Mouse (Mus musculus) lung, embryonic 14.5 days (tissue): ENCODE results near the gene Topors. TPM values are rescaled to one million over a fixed set of nuclear protein-coding genes. Genes with fewer than 3 reads are reported as not detected.

Experiments
- ATAC-seq: fragments of 200-750 bp; cut with Nextera tagmentation; 2 replicates; pipeline ENCODE4 v1.8.0; 2017; ENCODE audit warnings: mild to moderate bottlenecking, moderate TSS enrichment, moderate library complexity; ENCODE audit not compliant: insufficient read depth
- DNase-seq: peaks from one replicate; pipeline ENCODE4 v3.0.0-alpha.2; 2015
- H3K27ac ChIP-seq: fragments of 300-500 bp; sonication (generic); 2 replicates; pipeline ENCODE4 v1.5.1; 2014; ENCODE audit warnings: low read depth, mild to moderate bottlenecking, moderate library complexity
- H3K27me3 ChIP-seq: fragments of 300-500 bp; sonication (generic); 2 replicates; pipeline ENCODE4 v1.6.1; 2014; ENCODE audit warnings: low read length, control low read depth; ENCODE audit not compliant: insufficient read depth
- H3K36me3 ChIP-seq: fragments of 300-500 bp; sonication (generic); 2 replicates; pipeline ENCODE4 v1.6.1; 2014; ENCODE audit warnings: control low read depth; ENCODE audit not compliant: insufficient read depth
- H3K4me1 ChIP-seq: fragments of 300-500 bp; sonication (generic); 2 replicates; pipeline ENCODE4 v1.6.1; 2014; ENCODE audit warnings: antibody characterized with exemption, control low read depth; ENCODE audit not compliant: insufficient read depth
- H3K4me2 ChIP-seq: fragments of 300-500 bp; sonication (generic); 2 replicates; pipeline ENCODE4 v1.6.1; 2014; ENCODE audit warnings: mild to moderate bottlenecking
- H3K4me3 ChIP-seq: fragments of 300-500 bp; sonication (generic); 2 replicates; pipeline ENCODE4 v1.5.1; 2014; ENCODE audit warnings: low read depth, low read length
- H3K9ac ChIP-seq: fragments of 300-500 bp; sonication (generic); 2 replicates; pipeline ENCODE4 v1.6.1; 2014
- H3K9me3 ChIP-seq: fragments of 300-500 bp; sonication (generic); 2 replicates; pipeline ENCODE4 v1.6.1; 2016; ENCODE audit warnings: low read depth, low read length, control low read depth
- CTCF ChIP-seq: IDR thresholded peaks from 2 replicates; pipeline ENCODE4 v1.5.1; 2016; ENCODE audit warnings: antibody characterized with exemption, low read depth
- WGBS: fragments of 180-500 bp; shearing (Covaris S2); extraction: QIAGEN DNeasy Blood & Tissue Kit; methylation state at CpG from one replicate; pipeline ENCODE4 v1.1.7; 2014; 5-methylcytosine and 5-hydroxymethylcytosine counted together
- polyA plus RNA-seq: library from polyadenylated mRNA; unstranded; fragments of >200 nt; fragmentation: Nextera tagmentation; extraction: Ambion mirVana; gene quantifications from 2 replicates; pipeline ENCODE4 v1.2.1, GENCODE M21; 2014

Topors gene
- polyA plus RNA-seq, 1 experiment from 2014 or later: 49.3 TPM

DNA sequence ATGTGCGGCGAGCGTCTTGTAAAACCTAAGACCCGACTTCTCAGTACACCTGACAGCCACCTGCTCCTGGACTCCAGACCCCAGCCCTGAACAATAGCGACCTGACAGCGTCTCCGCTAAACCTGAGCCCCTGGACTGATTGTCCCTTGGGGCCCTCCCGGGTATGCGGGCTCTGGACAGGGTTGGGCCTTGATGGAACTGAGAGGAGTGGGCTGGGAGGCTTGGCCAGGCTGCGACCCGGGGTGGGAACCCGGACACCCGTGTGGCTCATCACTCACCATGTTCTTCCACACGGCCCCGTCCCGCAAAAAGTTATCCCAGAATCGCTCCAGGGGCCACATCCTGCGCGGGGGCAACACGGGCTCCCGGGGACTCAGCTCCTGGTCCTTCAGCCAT, 9.2 kb upstream of the Topors start:
- Histone ChIP-seq H3K4me3 (peak overlapping the region; percentile 76), H3K9ac (peak overlapping the region; percentile 84), H3K9me3 (no peaks in the 10 kb centered on the region), H3K36me3 (peaks cover 15% of the 10 kb centered on the region), H3K4me2 (peak overlapping the region; percentile 70), H3K27me3 (no peaks in the 10 kb centered on the region), H3K27ac (no peak overlapping the region; the same call in 1 of the 2 replicates), H3K4me1 (peaks cover 4% of the 10 kb centered on the region; the same call in 1 of the 2 replicates)
- peak; percentile 74 for ATAC-seq
- no peak for DNase-seq
- under 1% methylated on average over 21 of the region's 21 CpGs for WGBS
- no peak for TF ChIP-seq CTCF

DNA sequence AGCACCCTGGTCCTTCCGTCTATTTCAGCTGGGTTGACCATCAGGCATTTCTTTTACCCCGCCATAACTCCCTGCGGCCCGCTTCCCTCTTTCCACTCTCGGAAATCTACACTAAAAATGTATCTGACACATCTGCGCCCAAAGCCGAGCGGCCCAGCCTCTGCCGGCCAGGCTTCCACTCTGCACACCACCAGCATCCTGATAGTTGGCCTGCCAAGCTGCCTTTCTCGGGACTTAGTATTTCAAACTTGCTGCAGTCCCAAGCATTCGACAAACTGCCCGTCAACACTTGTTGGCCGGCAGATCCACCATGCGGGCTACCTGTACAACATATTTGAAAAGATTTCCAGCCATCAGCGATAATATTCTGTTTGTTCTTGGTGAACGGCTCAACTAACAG, 815 bp downstream of the Topors start:
- no peak for TF ChIP-seq CTCF
- Histone ChIP-seq H3K27ac (peak overlapping the region; percentile 97), H3K9me3 (no peaks in the 10 kb centered on the region), H3K4me3 (peak overlapping the region; percentile 67), H3K9ac (peak overlapping the region; percentile 83), H3K4me1 (0 out of 2 replicates have a peak, but pooled peaks cover 4% of the 10 kb centered on the region), H3K36me3 (peaks cover 45% of the 10 kb centered on the region), H3K27me3 (no peaks in the 10 kb centered on the region), H3K4me2 (peak overlapping the region; percentile 94)
- DNase-seq (no peak), ATAC-seq (peak; percentile 1; the same call in 1 of the 2 replicates)
- WGBS: under 1% methylated on average over 16 of the region's 16 CpGs

DNA sequence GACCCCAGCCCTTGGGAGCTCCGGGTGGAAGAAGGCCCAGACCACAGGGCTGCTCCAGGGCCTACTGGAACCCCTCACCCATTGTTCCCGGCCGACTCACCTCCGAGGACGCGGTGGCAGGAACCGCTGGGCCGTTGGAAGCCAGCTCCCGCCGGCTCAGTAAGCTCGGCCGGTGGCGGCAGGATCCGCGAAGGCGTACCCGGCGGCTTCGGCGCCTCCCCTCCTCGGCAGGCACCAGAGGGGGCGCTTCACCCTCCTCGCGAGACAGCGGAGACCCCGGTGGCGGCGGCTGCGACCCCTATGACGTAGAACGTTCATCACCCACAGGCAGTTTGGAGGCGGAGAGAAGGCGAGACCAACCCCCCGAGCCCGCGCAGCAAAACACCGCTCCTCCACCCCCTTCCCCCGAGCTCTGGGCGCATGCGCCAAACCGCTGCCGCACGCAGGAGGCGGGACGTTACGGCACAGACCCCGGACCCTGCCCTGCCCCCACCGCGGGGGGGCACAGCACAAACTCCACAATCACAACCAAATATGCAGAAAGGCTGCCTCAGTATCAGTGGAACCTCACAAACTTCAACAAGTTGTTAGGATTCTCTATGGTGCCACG, 1.3 kb downstream of the Topors start:
- H3K4me3 ChIP-seq: peak overlapping the region; percentile 67
- H3K9me3 ChIP-seq: no peaks in the 10 kb centered on the region
- peak overlapping the region; percentile 83 for H3K9ac ChIP-seq
- H3K27ac ChIP-seq: peak overlapping the region; percentile 97
- peak; percentile 96 for DNase-seq
- 0 out of 2 replicates have a peak, but pooled peaks cover 4% of the 10 kb centered on the region for H3K4me1 ChIP-seq
- peak; percentile 34 for TF ChIP-seq CTCF
- peaks cover 43% of the 10 kb centered on the region for H3K36me3 ChIP-seq
- H3K4me2 ChIP-seq: peak overlapping the region; percentile 94
- WGBS: under 1% methylated on average over 50 of the region's 50 CpGs
- ATAC-seq: peak; percentile 79
- H3K27me3 ChIP-seq: no peaks in the 10 kb centered on the region

DNA sequence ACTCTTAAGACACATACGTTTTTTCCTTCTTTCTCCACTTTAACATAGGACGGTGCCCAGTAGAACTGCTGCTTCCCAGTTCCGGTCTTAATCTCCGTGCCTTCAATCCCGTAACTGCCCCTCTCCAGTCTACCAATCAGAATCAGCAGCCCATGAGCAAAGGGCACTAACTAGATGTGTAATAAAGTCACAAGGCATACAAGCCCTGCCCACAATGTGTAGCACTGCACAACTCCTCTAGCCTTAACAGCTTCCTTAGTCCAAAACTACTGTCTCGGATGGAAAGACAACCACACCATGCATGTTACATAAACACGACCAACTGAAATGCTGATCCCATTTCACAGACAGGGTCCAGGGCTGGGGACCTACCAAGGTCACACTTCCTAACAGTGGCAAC, 2.0 kb downstream of the Topors start:
- peak overlapping the region; percentile 83 for H3K9ac ChIP-seq
- H3K4me1 ChIP-seq: 0 out of 2 replicates have a peak, but pooled peaks cover 4% of the 10 kb centered on the region
- no peaks in the 10 kb centered on the region for H3K27me3 ChIP-seq
- peak overlapping the region; percentile 94 for H3K4me2 ChIP-seq
- WGBS: 63% methylated on average over 7 of the region's 7 CpGs
- H3K36me3 ChIP-seq: peaks cover 46% of the 10 kb centered on the region
- DNase-seq: no peak
- ATAC-seq: no peak
- no peak for TF ChIP-seq CTCF
- peak overlapping the region; percentile 67 for H3K4me3 ChIP-seq
- H3K9me3 ChIP-seq: no peaks in the 10 kb centered on the region
- H3K27ac ChIP-seq: peak overlapping the region; percentile 97; the same call in 1 of the 2 replicates

DNA sequence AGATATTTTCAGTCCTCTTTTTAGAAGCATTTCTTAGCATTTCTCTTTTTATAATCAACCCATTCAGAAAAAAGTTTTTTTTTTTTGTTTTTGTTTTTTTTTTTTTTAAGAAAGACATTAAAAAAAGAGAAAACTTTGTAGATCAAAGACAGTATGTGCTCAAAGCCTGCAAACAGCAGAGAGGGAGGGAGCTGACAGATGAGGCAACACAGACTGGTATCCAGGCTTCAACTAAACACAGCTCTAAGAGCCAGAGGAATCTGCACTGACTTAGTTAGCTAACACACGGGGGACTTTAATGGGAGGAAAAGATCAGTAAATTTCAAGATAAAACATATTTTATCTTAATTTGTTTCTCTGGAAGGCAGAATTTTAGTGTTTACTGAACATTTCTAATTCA, 5.3 kb downstream of the Topors start:
- TF ChIP-seq CTCF: no peak
- no peak overlapping the region for H3K4me3 ChIP-seq
- 0 out of 2 replicates have a peak, but pooled peaks cover 4% of the 10 kb centered on the region for H3K4me1 ChIP-seq
- ATAC-seq (no peak), DNase-seq (no peak)
- H3K9me3 ChIP-seq: no peaks in the 10 kb centered on the region
- H3K9ac ChIP-seq: no peak overlapping the region
- H3K4me2 ChIP-seq: no peak overlapping the region
- H3K27ac ChIP-seq: no peak overlapping the region
- 51% methylated on average over 1 of the region's 1 CpGs for WGBS
- H3K27me3 ChIP-seq: no peaks in the 10 kb centered on the region
- peaks cover 71% of the 10 kb centered on the region for H3K36me3 ChIP-seq

DNA sequence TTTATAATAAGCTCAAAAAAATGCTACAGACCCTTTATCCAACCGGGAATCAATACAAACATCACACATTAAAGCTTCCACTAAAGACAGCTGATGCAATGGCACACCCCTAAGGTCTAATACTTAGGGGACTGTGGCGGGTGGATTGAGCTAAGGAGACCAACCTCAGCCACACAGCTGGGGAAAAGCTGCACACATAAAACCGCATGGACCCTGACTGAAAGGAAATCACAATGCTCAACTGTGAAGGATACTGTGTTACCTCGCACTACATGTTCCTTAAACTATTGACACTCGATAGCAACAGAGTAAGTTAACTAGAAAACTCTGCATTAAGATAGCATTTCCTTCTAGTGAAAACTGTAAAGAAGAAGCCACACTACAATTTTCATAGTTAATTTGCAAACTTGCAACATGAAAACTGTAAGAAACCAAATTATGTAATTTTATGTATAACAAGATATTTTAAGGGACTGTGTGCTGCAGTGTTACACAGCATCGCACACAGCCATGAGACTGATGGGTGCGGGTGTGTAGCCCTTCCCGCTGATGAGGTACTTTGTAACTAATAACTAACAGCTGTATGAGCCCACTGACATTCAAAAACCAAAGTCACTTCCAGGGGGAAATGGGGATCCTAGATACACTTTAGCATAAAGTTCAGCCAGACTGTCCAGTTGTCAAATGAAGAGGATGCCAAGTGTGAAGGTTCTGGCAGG, 15.1 kb downstream of the Topors start:
- Histone ChIP-seq H3K9ac (no peak overlapping the region), H3K36me3 (peaks cover 16% of the 10 kb centered on the region), H3K27me3 (no peaks in the 10 kb centered on the region), H3K4me3 (no peak overlapping the region), H3K4me1 (no peaks in the 10 kb centered on the region), H3K27ac (no peak overlapping the region), H3K4me2 (no peak overlapping the region), H3K9me3 (no peaks in the 10 kb centered on the region)
- TF ChIP-seq CTCF: no peak
- 79% methylated on average over 8 of the region's 8 CpGs for WGBS
- no peak for DNase-seq
- ATAC-seq: no peak

DNA sequence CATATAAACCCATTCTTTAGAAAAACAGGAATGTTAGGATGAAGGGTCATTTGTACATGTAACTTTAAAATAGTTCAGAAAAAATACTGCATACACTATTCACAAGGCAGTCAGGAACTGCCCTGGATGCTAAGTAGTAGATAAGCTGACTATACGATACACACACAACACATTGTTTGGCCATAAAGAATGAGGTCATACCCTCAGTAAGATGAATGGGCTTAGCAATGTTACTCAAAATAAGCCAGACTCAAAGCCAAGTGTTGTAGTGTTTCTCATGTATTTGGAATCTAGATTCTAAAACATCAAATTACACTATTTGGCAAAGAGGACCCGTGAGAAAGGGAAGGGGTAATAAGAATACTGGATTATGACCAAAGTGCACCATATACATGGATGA, 15.9 kb downstream of the Topors start:
- no peaks in the 10 kb centered on the region for H3K27me3 ChIP-seq
- H3K4me2 ChIP-seq: no peak overlapping the region
- no peak overlapping the region for H3K9ac ChIP-seq
- 0 out of 2 replicates have a peak, but pooled peaks cover 10% of the 10 kb centered on the region for H3K36me3 ChIP-seq
- no peaks in the 10 kb centered on the region for H3K9me3 ChIP-seq
- TF ChIP-seq CTCF: no peak
- no peak for DNase-seq
- no peak overlapping the region for H3K4me3 ChIP-seq
- no peak overlapping the region for H3K27ac ChIP-seq
- WGBS: 60% methylated on average over 2 of the region's 2 CpGs
- no peak; the same call in 1 of the 2 replicates for ATAC-seq
- no peaks in the 10 kb centered on the region for H3K4me1 ChIP-seq
